Mouse (Mus musculus): ENCODE measurements at regions not wholly inside any gene's neighbourhood (a gene's known extent, or its start where the extent isn't known, plus 50 kb on each side); places are given as distances from the start of the nearest gene placed in this dataset.

DNA sequence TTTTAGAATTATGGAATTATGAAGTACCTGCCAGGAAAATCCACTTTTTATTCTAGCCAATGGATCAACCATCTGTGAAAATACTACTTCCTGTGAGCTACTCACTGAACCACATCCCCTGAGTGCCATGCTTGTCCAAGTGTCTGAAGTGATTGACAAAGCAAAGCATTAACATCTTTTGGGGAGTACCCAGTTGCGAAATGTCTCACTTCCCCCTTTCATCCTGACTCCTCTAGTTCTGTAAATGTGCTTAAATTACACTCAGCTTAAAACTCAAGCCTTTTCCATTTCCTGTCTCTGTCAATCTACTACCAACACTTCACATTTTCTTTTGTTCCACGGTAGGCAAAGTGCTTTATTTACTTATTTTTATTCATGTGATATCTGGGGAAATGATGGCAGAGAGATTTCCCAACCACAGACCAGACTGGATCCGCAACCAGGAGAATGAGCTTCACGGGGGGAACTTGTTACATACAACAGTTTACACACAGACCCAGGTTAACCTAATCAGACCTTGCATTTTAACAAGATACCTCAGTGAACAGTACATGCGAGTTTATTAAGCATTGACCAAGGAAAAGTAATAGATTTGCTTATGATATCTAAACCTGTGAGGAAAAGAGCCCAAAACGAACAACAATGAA, 726.1 kb upstream of the Cited2 start:
- no peak for DNase-seq (ENCODE audit: low read depth, low spot score)

GRCm38 (mm10) chr10:17001320-17001719, 721.7 kb upstream of the Cited2 start:
- DNase-seq (ENCODE audit: low read depth, low spot score) = no peak

DNA sequence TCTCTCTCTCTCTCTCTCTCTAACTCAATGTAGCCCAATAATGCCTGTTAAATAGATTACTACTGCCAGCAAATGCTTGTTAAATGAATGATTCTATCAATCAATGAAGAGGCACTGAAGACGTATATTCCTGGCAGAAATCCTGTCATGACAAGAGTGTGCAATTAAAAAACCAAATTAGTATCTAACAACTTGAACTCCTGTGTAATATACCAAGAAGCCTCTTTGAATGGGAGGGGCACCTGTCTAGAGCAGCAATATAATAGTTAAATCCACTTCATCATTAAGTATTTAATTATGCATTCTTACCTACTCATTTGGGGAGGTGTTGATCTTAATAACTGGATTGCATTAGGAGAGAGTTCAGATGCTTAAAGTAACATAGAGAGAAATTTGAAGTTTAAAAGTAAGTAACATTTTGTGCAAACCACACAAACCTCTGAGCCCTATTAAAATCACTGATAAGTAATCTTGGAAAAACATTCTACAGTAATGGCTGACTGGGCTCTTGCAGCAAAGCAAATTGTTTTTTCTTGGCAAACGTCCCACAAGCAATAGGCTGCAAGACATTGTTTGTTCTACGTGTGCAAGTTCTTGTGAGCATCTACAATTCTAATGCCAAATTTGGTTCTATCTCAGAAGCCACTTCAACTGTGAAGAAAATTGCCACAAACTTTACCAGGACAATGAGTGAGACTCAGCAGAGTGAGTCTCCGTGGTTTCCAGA, 719.7 kb upstream of the Cited2 start:
- no peak for DNase-seq (ENCODE audit: low read depth, low spot score)

DNA sequence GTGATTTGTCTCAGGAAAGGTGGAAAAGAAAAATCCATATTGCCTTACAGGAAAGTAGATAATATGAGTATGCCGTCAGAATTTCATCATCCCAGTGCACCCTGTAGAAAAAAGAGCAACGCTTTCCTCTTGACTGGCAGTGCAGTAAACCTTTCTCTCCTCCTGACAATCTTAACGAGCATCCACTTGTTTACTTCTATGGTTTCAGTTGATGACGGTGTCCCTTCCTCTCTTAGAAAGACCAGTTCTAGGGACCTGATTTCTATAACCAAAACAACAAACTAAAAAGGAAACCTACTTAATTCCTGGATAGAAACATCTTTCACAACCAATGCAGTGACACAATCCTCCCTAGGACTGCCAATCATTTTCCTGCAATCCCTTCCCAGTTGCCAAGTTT, 714.3 kb upstream of the Cited2 start:
- DNase-seq (ENCODE audit: low read depth, low spot score) = no peak

- no peak for DNase-seq (ENCODE audit: low read depth, low spot score)
Measured at GRCm38 (mm10) chr10:17010047-17010446, 713.0 kb upstream of the Cited2 start.

- no peak for DNase-seq (ENCODE audit: low read depth, low spot score)
Measured at GRCm38 (mm10) chr10:17011876-17012275, 711.1 kb upstream of the Cited2 start.

DNA sequence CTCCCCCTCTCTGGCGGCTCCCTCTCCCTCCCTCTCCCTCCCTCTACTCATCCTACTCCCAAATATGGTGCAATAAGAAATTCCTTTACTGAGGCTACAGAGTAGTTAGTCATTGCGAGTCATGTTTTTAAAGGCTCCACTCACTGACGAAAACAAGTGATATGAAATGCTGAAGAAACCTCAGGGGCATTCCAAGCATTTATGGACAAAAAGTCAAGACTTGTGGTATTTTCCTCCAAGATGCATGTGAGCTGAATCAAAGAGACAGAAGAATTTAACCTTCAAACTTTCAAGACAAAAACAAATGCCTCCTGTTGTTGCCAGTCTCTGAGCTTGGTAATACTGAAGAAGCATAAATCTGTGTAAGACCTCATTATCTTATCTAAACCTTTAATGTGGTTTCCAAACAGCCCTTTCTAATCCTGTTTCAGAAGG, 710.5 kb upstream of the Cited2 start:
- DNase-seq (ENCODE audit: low read depth, low spot score) = no peak

DNA sequence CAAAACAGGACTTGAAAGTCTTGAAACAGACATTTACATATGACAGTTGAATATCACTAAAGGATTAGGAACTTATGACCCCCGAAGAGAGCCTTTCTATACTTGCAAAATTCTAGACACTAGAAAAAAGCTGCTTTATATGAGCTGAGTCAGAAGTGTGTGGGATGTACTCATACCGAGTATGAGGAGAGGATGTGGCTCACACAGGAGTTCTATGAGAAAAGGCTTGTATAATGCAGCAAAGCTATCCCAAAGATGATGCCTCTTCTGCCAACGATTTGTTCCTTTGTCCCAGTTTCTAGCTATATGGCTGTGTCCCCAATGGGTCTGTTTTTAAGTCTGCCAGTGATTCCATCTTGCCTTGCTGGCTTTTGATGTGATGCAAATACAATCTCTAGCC, 708.2 kb upstream of the Cited2 start:
- no peak for DNase-seq (ENCODE audit: low read depth, low spot score)

DNA sequence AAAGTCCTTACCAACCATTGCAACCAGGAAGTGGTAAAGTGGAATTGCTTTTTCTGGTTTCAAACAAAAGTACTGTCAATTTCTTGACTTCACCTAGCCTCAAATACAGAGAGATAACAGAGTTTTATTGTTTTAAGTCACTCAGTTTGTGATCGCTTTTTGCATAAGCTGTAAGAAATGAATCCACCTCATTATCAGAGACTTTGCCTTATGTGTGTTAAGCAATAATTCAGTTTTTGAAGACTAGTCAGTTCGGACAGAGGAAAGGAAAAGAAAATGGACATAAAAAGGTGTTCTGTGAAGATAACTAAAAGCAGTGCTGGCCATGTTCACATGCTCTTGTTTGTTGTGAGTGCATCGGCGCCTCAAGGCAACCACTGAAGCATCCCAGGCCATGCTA, 706.2 kb upstream of the Cited2 start:
- no peak for DNase-seq (ENCODE audit: low read depth, low spot score)

DNA sequence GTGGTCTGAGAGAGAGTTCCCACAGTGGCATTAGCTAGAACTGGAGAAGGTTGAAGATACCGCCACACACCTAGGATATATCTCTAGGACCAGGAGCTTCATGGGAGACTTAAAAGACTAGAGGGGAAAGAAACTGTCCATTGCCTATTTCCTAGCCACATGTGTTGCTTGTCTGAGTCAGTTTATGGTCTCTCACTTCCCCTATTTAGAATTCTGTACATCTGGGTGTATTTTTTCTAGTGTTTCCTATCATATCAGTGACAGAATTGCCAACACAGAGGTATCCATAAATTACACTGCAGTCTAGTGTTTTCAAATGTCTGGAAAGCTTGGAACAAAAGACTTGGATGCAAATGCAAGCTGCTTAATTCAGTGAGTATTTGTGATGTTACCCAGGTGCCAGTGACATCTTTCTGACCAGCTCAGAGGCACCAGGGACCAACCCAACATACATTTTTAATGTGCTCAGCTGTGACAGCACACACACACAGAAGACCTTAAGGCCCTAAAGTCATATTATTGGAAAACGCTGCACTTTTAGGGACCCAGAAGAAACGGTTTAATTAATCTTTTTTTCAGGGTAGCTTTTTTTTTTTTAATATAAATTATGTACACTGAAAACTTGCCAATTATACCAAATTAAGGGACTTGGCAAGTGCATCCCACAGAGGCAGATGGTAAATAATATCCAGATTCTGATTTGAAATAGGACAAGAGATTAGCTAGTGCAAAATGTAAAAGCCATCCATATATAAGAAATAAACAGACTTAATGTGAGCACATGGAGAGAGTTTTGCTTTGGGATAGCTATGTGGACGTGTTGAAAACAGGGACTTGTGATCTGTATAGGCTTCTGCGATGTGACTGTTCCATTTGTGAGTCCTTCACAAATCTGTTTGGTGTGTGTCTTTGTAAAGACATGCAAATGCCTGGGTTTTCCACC, 700.5 kb upstream of the Cited2 start:
- DNase-seq (ENCODE audit: low read depth, low spot score) = no peak

- no peak for DNase-seq (ENCODE audit: low read depth, low spot score)
Measured at GRCm38 (mm10) chr10:17023571-17024293, 699.3 kb upstream of the Cited2 start.

- no peak for DNase-seq (ENCODE audit: low read depth, low spot score)
Measured at GRCm38 (mm10) chr10:17024294-17024665, 698.7 kb upstream of the Cited2 start.

GRCm38 (mm10) chr10:17034892-17035775, 687.9 kb upstream of the Cited2 start:
- no peak for DNase-seq (ENCODE audit: low read depth, low spot score)

DNA sequence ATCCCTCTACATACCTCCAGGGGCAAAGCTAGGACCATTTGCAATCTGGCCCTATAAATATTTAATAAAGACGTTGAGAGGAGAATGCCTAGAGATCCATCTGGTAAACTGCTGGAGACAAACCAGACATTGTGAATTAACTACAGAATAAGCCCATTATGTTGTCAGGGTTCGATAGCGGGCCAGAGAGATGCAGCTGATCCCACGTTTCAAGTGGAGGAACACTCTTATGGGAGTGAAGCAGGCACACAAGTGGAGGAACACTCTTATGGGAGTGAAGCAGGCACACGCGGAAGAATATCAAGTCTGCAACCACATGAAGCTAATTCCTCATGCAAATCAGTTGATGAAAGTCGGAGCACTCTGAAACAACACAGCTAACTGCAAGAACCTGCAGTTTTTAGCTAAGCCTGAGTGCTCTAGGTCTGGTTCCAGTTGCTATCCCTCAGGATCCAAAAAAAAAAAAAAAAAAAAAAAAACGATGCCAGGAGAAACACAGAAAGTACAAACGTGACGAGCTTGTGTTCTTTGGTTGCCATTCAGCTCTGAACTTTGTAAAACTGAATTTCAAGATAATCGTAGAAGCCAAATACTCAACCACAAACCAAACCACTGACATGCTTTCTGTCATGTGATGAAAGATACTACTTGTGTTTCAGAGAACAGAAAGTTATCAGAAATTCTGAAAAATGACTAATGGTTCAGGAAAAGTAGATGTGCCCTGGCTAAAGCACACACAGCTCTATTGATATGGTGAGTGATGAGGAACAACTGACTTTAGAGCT, 684.6 kb upstream of the Cited2 start:
- no peak for DNase-seq (ENCODE audit: low read depth, low spot score)

- no peak for DNase-seq (ENCODE audit: low read depth, low spot score)
Measured at GRCm38 (mm10) chr10:17042090-17042489, 680.9 kb upstream of the Cited2 start.

- no peak for DNase-seq (ENCODE audit: low read depth, low spot score)
Measured at GRCm38 (mm10) chr10:17042973-17043372, 680.0 kb upstream of the Cited2 start.

- DNase-seq (ENCODE audit: low read depth, low spot score) = no peak
Measured at GRCm38 (mm10) chr10:17046765-17047164, 676.3 kb upstream of the Cited2 start.

DNA sequence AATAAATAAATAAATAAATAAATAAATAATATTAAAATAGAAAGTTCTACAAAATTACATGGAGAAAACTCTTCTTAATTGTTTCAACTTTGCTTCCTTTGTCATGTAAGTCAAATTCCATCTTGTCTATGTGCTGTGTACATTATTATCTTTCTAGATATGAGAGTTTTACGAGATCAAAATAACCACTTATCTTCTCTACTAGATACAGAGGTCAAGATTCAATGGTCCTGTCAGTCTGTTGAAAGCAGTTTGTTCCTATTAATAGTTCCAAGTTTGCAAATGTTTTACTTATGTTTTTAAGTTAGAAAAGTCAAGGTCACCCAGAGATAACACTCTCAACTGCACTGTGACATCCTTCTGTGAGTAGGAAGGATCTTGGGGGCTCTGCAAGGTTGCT, 650.1 kb upstream of the Cited2 start:
- DNase-seq (ENCODE audit: low read depth, low spot score) = no peak

DNA sequence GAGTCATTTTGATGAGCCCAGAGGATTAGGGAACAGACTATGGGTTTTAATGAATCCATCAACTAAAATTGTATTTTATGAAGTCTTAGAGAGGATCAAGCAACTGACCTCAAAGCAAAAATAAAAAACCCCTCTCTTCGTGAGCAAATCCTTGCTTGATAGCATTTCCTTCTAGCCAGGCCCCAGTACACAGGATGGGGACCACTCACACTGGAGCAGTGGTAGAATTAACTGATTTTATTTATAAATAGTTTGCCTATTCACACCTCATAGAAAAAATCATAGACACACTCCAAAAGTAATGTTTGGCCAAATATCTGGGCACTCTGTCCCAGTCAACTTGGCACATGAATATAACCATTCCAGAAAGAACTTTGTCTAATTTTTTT, 649.0 kb upstream of the Cited2 start:
- no peak for DNase-seq (ENCODE audit: low read depth, low spot score)

All from CD4-positive helper T cell, adult 2 months (primary cell).